Mouse (Mus musculus) midbrain, embryonic 10.5 days (tissue): ENCODE results near the gene Mup5. TPM values are rescaled to one million over a fixed set of nuclear protein-coding genes. Genes with fewer than 3 reads are reported as not detected.
"Not testable (repeated sequence)": the region's sequence is repeated elsewhere in the genome, so short reads cannot be mapped to it uniquely, and the experiment has no call there.

Experiments
- DNase-seq: peaks from one replicate; pipeline ENCODE4 v3.0.0-alpha.2; 2017; ENCODE audit warnings: low spot score
- H3K27ac ChIP-seq: fragments of 300-500 bp; sonication (generic); replicated peaks from 2 replicates; pipeline ENCODE4 v1.5.1; 2016; ENCODE audit warnings: mild to moderate bottlenecking
- H3K27me3 ChIP-seq: fragments of 300-500 bp; sonication (generic); 2 replicates; pipeline ENCODE4 v1.6.1; 2016; ENCODE audit warnings: low read depth, mild to moderate bottlenecking; ENCODE audit not compliant: poor library complexity, severe bottlenecking
- H3K36me3 ChIP-seq: fragments of 300-500 bp; sonication (generic); 2 replicates; pipeline ENCODE4 v1.6.1; 2016; ENCODE audit warnings: mild to moderate bottlenecking, moderate library complexity
- H3K4me1 ChIP-seq: fragments of 300-500 bp; sonication (generic); 2 replicates; pipeline ENCODE4 v1.6.1; 2016
- H3K4me3 ChIP-seq: fragments of 300-500 bp; sonication (generic); 2 replicates; pipeline ENCODE4 v1.5.1; 2016; ENCODE audit warnings: mild to moderate bottlenecking, moderate library complexity
- H3K9me3 ChIP-seq: fragments of 300-500 bp; sonication (generic); replicated peaks from 2 replicates; pipeline ENCODE4 v1.6.1; 2016; ENCODE audit warnings: mild to moderate bottlenecking
- WGBS: fragments of 180-500 bp; shearing (Covaris S2); methylation state at CpG from one replicate; pipeline ENCODE4 v1.1.7; 2016; 5-methylcytosine and 5-hydroxymethylcytosine counted together
- polyA plus RNA-seq: library from polyadenylated mRNA; unstranded; fragments of >200 nt; fragmentation: Nextera tagmentation; extraction: Ambion mirVana; gene quantifications from 2 replicates; pipeline ENCODE4 v1.2.1, GENCODE M21; 2016

The Mup5 gene
- polyA plus RNA-seq, 1 experiment from 2014 or later = not detected

DNA sequence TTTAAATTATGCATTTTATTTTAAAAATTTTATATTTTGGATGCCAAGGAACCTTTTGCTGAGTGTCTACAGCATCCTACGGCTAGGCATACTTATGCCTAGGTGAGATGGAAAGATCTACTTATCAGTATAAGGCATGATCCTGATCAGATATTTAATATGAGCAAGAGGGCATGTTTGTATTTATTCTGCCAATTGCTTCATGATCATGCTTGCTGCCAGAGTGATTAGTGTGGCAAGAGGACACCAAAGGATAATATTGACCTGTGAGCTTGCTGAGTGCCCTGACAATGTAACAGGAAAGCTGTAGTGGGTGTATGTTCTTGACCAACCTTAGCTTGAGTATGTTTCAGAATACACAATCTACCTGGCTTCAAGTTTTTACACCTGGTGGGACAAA is 45.3 kb downstream of the Mup5 start:
- H3K4me3 ChIP-seq, H3K27ac ChIP-seq, H3K36me3 ChIP-seq, H3K27me3 ChIP-seq, DNase-seq, H3K4me1 ChIP-seq, H3K9me3 ChIP-seq: not testable (repeated sequence)
- WGBS = 97% methylated on average over 1 of the region's 1 CpGs

GRCm38 (mm10) chr4:61784231-61784630 is 50.8 kb downstream of the Mup5 start:
- H3K36me3 ChIP-seq, H3K27me3 ChIP-seq, H3K4me3 ChIP-seq, H3K4me1 ChIP-seq, H3K9me3 ChIP-seq, H3K27ac ChIP-seq, DNase-seq: not testable (repeated sequence)
- WGBS = 93% methylated on average over 1 of the region's 1 CpGs

GRCm38 (mm10) chr4:61782169-61782568 is 52.9 kb downstream of the Mup5 start, which contains the start of gene Mup19:
TSS of gene Mup19 (minus strand) at chr4:61782269.
- H3K9me3 ChIP-seq, DNase-seq, H3K4me3 ChIP-seq, H3K27me3 ChIP-seq, H3K36me3 ChIP-seq, H3K4me1 ChIP-seq, H3K27ac ChIP-seq: not testable (repeated sequence)
- WGBS = 92% methylated on average over 1 of the region's 5 CpGs

Other genes with a start within 250 kb of the Mup5 start
- not detected in 2 replicates for gene Mup17, start 239.4 kb downstream of the Mup5 start, polyA plus RNA-seq
- not detected in 2 replicates for gene Mup18, start 161.1 kb downstream of the Mup5 start, polyA plus RNA-seq
- gene Mup19, start 53.0 kb downstream of the Mup5 start, polyA plus RNA-seq = not detected in 2 replicates
- not detected in 2 replicates for gene Mup20, start 218.9 kb upstream of the Mup5 start, polyA plus RNA-seq